Mouse (Mus musculus): ENCODE data around the gene Vps37b.

DNA sequence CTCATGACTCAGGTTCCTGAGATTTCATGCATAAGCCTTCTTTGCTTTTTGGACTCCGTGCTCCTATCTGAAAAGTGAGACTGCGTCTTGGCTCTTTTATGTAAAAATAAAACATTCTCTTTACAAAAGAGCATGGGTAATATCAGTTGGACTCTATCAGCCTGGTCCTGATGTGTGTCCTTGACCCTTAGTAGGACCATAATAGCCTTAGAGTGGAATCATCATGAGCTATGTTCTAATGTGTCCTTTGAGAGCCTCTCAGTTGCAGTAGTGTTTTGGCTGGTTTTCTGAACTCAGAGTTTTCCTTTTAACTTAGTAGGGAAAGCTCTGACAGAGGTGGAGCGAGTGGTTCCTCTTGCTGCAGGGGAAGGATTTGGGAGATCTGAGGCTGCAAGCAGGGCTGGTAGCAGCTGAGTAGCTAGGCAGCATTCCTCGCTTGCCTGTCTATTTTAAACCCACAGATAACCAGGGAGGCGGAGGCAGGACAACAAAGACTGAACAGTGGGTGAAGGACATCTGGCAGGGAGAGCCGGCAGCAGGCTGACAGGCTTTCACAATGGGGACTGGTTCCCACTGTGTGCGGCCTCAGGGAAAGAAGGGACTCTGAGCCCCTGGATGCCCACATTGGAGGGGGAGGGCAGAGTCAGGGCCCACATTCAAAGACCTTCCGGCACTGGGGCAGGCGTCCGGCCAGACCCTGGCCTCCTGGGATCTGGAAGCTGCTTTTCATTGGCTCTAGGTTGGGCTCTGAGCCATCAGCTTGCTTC, 11.3 kb upstream of the Vps37b start:
- TF ChIP-seq CTCF (IDR thresholded peaks at IDR 0.05; ENCODE audit: low read depth) (no peak), EP300 (IDR thresholded peaks at IDR 0.05; ENCODE audit: low read depth) (no peak)
